Mouse (Mus musculus) bone marrow, adult 2 months (tissue): ENCODE data around the gene Dio3.

Source experiments
- CTCF ChIP-seq: fragments of 200-500 bp; IDR thresholded peaks from 2 replicates; pipeline ENCODE4 v1.5.1; 2011; ENCODE audit warnings: low read length, control low read depth; ENCODE audit not compliant: control insufficient read depth, insufficient read depth
- POLR2A ChIP-seq: fragments of 200-500 bp; IDR thresholded peaks from 2 replicates; pipeline ENCODE4 v1.6.1; 2011; ENCODE audit warnings: low read depth, mild to moderate bottlenecking, control low read depth, low read length, borderline replicate concordance; ENCODE audit not compliant: control insufficient read depth

- no peak for TF ChIP-seq POLR2A
- no peak for TF ChIP-seq CTCF
Observed at GRCm38 (mm10) chr12:110276034-110276433, 2.8 kb upstream of the Dio3 start.
